Mouse (Mus musculus): ENCODE data around the gene Aldh18a1. TPM values are rescaled to one million over a fixed set of nuclear protein-coding genes. Genes with fewer than 3 reads are reported as not detected.
"Not testable (repeated sequence)": the region's sequence is repeated elsewhere in the genome, so short reads cannot be mapped to it uniquely, and the experiment has no call there.

Aldh18a1 gene
- polyA plus RNA-seq, 1 experiment from 2014 or later: 81.4 TPM

DNA sequence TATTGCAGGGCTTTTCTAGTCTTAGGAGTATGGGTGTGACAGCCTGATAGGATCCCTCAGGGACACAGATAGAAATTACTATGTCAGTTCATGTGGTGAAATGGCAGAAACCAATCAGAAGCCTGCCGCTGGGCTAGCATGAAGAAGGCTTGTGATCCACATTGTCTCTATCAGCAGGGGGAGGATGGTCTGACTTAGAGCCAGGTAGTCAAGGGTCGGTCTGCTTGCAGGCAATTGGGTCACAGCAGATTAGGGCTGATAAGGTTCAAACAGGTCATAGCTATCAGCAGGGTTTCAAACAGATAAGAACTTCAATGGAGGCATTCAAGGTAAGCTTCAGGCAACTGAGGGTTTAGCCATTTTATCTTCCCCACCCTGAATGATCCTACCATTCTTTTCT is 7.4 kb downstream of the Aldh18a1 start:
- no peak overlapping the region for H3K4me3 ChIP-seq
- no peaks in the 10 kb centered on the region for H3K4me1 ChIP-seq
- 84% methylated on average over 2 of the region's 2 CpGs for WGBS
- no peaks in the 10 kb centered on the region for H3K9me3 ChIP-seq (replicated peaks)
- no peak overlapping the region for H3K27ac ChIP-seq
- no peak overlapping the region for H3K9ac ChIP-seq
- peaks cover 74% of the 10 kb centered on the region for H3K36me3 ChIP-seq (ENCODE audit: poor library complexity, severe bottlenecking)
- H3K27me3 ChIP-seq: no peaks in the 10 kb centered on the region
- ATAC-seq: no peak
- no peak overlapping the region for H3K4me2 ChIP-seq

DNA sequence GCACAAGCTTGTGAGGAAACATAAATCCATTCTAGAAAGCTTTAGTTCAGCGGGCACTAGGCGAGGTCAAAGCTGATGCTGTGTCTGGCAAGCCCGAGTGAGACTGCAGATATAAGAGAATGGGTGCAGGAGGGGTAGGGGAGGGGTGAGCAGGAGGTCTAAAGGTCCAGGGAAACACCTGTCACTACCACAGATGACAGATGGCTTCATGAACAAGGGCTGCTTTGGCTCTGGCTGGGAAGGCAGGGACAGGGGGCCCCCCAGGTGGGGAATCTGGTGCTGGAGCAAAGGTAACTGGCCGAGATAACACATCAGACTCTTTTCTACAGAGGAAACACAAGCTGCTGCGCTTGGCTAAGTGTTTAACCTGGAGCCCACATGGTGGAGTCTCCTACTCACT is 12.8 kb downstream of the Aldh18a1 start:
- Histone ChIP-seq H3K4me3 (no peak overlapping the region), H3K27me3 (no peaks in the 10 kb centered on the region), H3K27ac (no peak overlapping the region), H3K36me3 (ENCODE audit: poor library complexity, severe bottlenecking) (peaks cover 95% of the 10 kb centered on the region), H3K4me1 (no peaks in the 10 kb centered on the region), H3K4me2 (no peak overlapping the region), H3K9me3 (replicated peaks) (peaks cover 5% of the 10 kb centered on the region), H3K9ac (no peak overlapping the region)
- WGBS: 85% methylated on average over 5 of the region's 5 CpGs
- ATAC-seq: no peak

DNA sequence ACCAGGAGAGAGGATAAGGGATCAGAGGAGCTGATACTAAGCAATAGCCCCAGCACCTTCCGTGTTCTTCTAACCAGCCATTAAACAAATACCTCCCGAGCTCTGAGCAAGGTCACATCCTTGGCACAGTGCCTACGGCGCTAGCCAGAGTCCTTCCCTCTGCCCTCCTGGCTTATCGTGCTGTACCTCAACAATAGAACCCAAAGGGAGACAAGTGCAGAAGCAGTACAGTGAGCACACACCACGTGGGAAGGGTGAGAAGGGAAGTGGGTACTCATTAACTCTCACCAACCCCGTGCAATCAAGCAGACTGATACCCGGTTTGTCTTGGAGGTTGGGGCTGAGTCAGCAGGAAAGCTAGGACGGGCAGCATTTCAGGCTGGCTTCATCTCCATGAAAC is 17.5 kb downstream of the Aldh18a1 start:
- WGBS: 95% methylated on average over 9 of the region's 9 CpGs

DNA sequence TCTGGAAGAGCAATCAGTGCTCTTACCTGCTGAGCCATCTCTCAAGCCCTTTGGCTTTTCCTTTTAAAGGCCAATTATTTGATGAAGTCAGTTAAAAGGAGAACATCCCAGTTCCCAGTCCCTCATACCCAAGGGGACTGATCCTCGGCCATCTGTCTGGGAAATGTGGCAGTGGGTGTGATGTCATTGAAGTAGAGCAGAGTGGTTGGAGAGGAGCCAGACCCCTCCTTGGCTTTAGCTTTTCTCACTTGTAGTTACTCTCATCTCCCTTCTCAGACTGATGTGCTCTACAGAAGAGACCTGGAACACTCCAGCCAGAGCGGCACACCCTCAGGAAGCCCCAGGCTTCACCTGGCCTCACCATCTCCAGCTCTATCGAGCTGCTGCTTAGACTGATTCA is 20.6 kb downstream of the Aldh18a1 start:
- no peak overlapping the region for H3K9ac ChIP-seq
- H3K27me3 ChIP-seq: no peaks in the 10 kb centered on the region
- ATAC-seq: no peak
- no peak overlapping the region for H3K4me3 ChIP-seq
- H3K4me1 ChIP-seq: no peaks in the 10 kb centered on the region
- WGBS: 83% methylated on average over 3 of the region's 3 CpGs
- peaks cover 13% of the 10 kb centered on the region for H3K9me3 ChIP-seq (replicated peaks)
- H3K4me2 ChIP-seq: no peak overlapping the region
- no peak overlapping the region for H3K27ac ChIP-seq
- peaks cover 98% of the 10 kb centered on the region for H3K36me3 ChIP-seq (ENCODE audit: poor library complexity, severe bottlenecking)

More for the DNA sequence above, 17.5 kb downstream of the Aldh18a1 start:
- ATAC-seq: no peak
- Histone ChIP-seq H3K9ac (no peak overlapping the region), H3K9me3 (replicated peaks) (peaks cover 13% of the 10 kb centered on the region), H3K36me3 (ENCODE audit: poor library complexity, severe bottlenecking) (peaks cover 98% of the 10 kb centered on the region), H3K27me3 (no peaks in the 10 kb centered on the region), H3K4me1 (no peaks in the 10 kb centered on the region), H3K4me2 (no peak overlapping the region), H3K4me3 (no peak overlapping the region), H3K27ac (no peak overlapping the region)

DNA sequence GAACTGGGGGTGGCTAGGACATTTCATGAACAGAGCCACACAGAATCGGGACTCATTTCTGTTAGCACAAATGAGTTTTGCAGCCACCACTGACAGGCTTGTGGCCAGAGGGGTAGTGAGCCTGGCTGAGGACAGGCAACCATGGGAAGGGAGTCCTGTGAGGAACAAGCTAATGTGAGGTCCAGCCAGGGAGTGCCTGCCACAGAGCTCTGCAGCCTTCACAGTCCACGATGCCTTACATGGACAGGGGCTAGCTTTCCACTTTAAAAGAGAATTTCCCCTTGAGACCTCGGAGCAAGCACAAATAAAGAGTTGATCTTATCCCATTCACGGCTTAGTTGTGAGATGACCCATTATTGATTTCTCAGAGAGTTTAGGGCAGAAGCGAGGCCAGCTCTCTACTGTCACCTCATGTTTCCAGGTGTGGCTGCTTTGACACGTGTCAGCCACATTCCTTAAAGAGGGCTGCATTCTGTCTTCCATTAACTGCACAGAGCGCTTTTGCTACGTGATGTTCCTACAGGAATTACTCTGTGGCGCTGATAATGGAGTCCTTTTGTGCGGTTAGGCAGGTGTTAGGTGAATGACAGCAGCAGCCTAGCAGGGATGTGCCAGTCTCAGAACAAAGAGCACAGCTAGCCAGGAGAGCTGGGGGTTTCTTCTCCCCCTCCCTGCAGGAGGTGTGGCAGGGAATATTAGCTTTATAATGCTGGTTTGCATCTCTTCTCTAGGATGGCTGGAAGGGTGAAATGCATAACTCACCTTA is 24.2 kb downstream of the Aldh18a1 start:
- Histone ChIP-seq H3K9ac (no peak overlapping the region), H3K4me1 (no peaks in the 10 kb centered on the region), H3K27ac (no peak overlapping the region), H3K4me3 (no peak overlapping the region), H3K36me3 (ENCODE audit: poor library complexity, severe bottlenecking) (peaks cover 74% of the 10 kb centered on the region), H3K27me3 (no peaks in the 10 kb centered on the region), H3K4me2 (no peak overlapping the region), H3K9me3 (replicated peaks) (no peaks in the 10 kb centered on the region)
- ATAC-seq: no peak
- WGBS: 85% methylated on average over 10 of the region's 10 CpGs

DNA sequence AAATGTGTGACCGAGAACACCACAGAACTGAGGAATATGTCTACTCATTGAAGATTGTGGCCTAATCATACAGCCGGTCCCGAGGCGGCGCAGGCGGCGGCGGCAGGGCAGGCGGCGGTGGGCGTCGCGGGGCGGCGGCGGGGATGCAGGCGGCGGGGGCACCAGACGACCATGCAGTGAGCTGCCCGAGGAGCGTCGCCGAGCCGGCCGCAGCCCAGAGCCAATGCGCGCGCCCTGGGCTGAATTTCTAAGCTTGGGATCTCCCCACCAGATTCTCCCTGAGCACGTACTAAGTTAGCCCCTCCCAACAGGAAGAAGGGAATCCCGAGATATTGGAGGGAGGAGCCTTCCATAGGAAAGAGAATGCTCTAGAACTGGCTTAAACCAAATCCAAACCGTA is 26.7 kb downstream of the Aldh18a1 start:
- H3K27me3 ChIP-seq; H3K4me3 ChIP-seq; H3K4me1 ChIP-seq; H3K4me2 ChIP-seq; H3K9ac ChIP-seq; H3K9me3 ChIP-seq (replicated peaks); H3K27ac ChIP-seq: not testable (repeated sequence)
- WGBS: 86% methylated on average over 15 of the region's 31 CpGs
- ATAC-seq: peak; percentile 78
- peaks cover 68% of the 10 kb centered on the region for H3K36me3 ChIP-seq (ENCODE audit: poor library complexity, severe bottlenecking)

DNA sequence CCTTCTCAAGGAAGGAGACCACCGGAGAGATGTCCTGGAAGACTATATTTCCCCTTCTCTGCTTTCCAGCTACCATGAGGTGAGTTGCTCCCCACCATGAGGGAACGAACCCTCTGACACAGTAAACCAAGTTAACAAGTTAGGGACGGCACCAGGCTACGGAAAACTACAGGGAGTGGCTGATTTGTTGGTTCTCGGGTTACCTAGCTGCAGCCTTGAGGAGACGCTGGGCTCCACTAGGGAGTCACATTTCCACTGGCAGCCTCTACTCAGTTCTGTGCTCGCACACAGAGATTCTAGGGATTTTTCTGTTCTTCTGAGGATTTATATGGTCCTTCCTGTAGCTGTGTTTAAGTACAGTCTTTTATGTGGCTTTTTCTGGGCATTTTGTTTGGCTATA is 32.2 kb downstream of the Aldh18a1 start:
- H3K9me3 ChIP-seq (replicated peaks): no peaks in the 10 kb centered on the region
- no peak for ATAC-seq
- no peak overlapping the region for H3K27ac ChIP-seq
- 91% methylated on average over 7 of the region's 7 CpGs for WGBS
- no peaks in the 10 kb centered on the region for H3K4me1 ChIP-seq
- H3K4me2 ChIP-seq: no peak overlapping the region
- H3K4me3 ChIP-seq: no peak overlapping the region
- H3K36me3 ChIP-seq (ENCODE audit: poor library complexity, severe bottlenecking): peaks cover 74% of the 10 kb centered on the region
- H3K9ac ChIP-seq: no peak overlapping the region
- H3K27me3 ChIP-seq: no peaks in the 10 kb centered on the region

DNA sequence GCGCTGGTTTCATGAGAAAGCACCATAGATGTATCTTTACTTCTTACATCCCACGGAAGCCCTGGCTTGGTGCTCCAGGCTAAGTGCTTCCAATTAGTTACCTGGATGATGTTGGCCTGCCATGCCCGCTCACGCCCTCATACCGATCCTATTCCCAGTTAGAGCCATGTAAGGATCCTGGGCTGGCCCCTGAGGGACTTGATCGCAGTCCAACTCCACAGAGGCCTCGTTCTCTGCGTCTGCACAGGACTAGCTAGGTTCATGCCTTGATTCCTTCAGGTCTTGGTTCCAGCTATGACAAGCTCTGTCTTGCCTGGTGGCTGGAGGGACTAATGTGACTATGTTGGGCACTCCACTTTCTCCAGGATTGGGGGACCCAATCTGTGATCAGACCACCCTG is 33.1 kb downstream of the Aldh18a1 start:
- ATAC-seq: no peak
- 96% methylated on average over 8 of the region's 8 CpGs for whole genome bisulfite sequencing

DNA sequence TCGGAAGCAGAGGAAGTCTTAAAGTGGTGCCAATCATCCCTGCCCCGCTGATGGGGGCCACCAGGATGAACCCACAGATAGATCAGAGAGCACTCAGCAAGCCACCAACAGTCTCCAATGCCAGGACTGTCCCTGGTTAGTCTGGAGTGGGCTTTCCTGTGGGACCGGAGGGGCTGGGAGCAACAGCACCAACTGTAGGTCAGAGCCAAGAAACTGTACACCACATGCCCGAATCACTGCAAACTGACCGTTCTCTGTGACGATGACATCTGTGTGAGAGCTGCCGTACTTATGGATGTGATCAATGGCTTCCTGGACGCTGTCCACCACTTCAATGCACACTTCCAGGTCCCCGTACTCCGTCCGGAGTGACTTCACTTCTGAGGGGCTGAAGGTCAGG is 33.9 kb downstream of the Aldh18a1 start:
- Histone ChIP-seq H3K27me3 (no peaks in the 10 kb centered on the region), H3K9ac (no peak overlapping the region), H3K36me3 (ENCODE audit: poor library complexity, severe bottlenecking) (peaks cover 85% of the 10 kb centered on the region), H3K4me3 (no peak overlapping the region), H3K4me2 (no peak overlapping the region), H3K27ac (no peak overlapping the region), H3K4me1 (no peaks in the 10 kb centered on the region; the same call in 1 of the 2 replicates), H3K9me3 (replicated peaks) (no peaks in the 10 kb centered on the region)
- WGBS: 94% methylated on average over 11 of the region's 11 CpGs
- no peak for ATAC-seq

More for the DNA sequence above, 33.1 kb downstream of the Aldh18a1 start:
- Histone ChIP-seq H3K9ac (no peak overlapping the region), H3K27me3 (no peaks in the 10 kb centered on the region), H3K4me1 (no peaks in the 10 kb centered on the region), H3K36me3 (ENCODE audit: poor library complexity, severe bottlenecking) (peaks cover 83% of the 10 kb centered on the region), H3K4me2 (no peak overlapping the region), H3K27ac (no peak overlapping the region), H3K9me3 (replicated peaks) (no peaks in the 10 kb centered on the region), H3K4me3 (no peak overlapping the region)

DNA sequence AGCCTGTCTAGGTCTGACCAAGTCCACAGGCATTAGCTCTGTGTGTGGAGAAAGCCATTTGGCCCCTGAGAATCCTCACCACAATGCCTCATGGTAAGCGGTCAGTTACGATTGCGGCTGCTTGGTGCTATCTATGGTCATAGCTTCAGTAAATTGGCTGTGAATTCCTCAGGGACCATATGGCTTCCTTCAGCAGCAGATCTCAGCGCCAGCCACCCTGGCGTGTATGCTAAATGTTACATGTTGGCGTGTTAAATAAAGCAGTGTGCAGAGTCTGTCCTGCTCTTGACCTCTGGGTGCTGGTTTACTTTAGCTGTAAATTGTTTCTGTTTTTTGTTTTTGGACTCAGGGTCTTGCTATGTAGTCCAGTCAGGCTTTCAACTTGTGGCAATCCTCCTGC is 34.4 kb downstream of the Aldh18a1 start:
- no peak for ATAC-seq
- no peak overlapping the region for H3K27ac ChIP-seq
- no peaks in the 10 kb centered on the region; the same call in 1 of the 2 replicates for H3K4me1 ChIP-seq
- WGBS: 91% methylated on average over 6 of the region's 6 CpGs
- H3K4me2 ChIP-seq: no peak overlapping the region
- peaks cover 85% of the 10 kb centered on the region for H3K36me3 ChIP-seq (ENCODE audit: poor library complexity, severe bottlenecking)
- H3K9ac ChIP-seq: no peak overlapping the region
- H3K4me3 ChIP-seq: no peak overlapping the region
- no peaks in the 10 kb centered on the region for H3K27me3 ChIP-seq
- no peaks in the 10 kb centered on the region for H3K9me3 ChIP-seq (replicated peaks)

DNA sequence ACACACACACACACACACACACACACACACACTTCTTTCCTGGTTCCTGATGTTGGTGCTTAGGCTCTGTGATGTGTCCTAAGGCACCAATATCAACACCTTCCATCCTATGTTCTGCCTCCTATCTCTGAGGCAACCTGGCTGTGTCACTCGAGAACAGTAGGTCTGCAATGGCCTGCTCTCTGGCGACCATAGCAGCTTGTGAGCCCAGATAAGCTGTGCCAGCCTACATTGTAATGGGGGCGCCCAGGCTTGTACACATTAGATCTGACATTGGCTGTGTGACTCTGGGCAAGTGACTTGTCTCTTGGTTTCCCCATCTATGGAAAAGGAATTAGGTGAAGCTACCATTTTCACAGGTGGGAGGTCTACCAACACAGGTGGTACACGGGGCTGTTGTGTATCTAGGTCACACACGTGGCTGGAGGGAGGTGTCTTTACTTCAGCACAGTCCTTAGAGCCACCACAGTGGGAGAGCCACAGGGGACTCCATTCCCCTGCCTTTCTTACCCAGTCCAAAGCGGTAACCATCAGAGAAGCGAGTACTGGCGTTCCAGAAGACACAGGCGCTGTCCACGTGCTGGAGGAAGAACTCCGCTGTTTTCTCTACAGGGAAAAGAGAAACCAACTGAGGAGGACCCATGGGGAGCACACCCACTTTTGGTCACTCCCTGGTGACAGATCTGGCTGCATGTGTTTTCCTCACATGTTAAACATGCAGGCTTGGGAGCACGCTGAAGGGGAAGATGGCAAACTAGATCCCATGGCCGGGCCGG is 35.1 kb downstream of the Aldh18a1 start:
- H3K27me3 ChIP-seq: no peaks in the 10 kb centered on the region
- peaks cover 4% of the 10 kb centered on the region; the same call in 1 of the 2 replicates for H3K4me1 ChIP-seq
- no peak overlapping the region for H3K9ac ChIP-seq
- no peaks in the 10 kb centered on the region for H3K9me3 ChIP-seq (replicated peaks)
- no peak overlapping the region for H3K4me3 ChIP-seq
- 95% methylated on average over 14 of the region's 14 CpGs for WGBS
- H3K27ac ChIP-seq: no peak overlapping the region
- H3K4me2 ChIP-seq: no peak overlapping the region
- H3K36me3 ChIP-seq (ENCODE audit: poor library complexity, severe bottlenecking): peaks cover 82% of the 10 kb centered on the region
- ATAC-seq: no peak

DNA sequence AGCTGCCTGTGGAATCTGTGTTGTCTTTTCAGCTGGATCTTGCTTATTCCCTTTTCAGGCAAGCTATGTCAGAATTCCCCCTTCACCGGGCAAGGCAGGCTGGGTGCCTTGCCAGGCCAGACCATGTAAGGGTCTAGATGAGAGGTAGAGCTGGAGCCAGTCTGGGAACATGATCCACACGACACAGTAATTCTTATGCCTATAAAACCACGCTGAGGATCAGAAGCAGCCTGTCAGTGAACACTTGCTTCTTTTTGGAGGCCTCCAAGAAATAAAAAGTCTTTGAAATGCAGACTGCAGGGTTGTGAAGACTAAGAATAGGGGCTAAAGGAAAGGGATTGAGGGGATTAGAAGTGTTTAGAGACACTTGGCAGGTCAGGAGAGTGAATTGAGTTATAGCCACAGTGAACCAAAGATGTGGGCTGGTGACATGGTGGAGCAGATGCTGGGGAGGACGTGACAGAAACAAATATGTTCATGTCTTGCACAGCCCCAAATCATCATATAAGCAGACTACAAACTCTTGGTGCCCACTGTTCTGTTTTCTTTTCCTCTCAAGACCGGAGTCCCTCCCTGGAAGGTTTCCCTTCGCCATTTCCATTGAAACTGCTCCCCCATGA is 38.6 kb downstream of the Aldh18a1 start:
- Histone ChIP-seq H3K27ac (peak overlapping the region; percentile 31; the same call in 1 of the 2 replicates), H3K4me2 (no peak overlapping the region), H3K4me3 (no peak overlapping the region), H3K4me1 (peaks cover 4% of the 10 kb centered on the region; the same call in 1 of the 2 replicates), H3K9ac (no peak overlapping the region), H3K27me3 (no peaks in the 10 kb centered on the region), H3K9me3 (replicated peaks) (no peaks in the 10 kb centered on the region), H3K36me3 (ENCODE audit: poor library complexity, severe bottlenecking) (peaks cover 46% of the 10 kb centered on the region)
- no peak for ATAC-seq
- 55% methylated on average over 6 of the region's 6 CpGs for WGBS

Measured in forebrain, embryonic 13.5 days (tissue).